Mouse (Mus musculus) cerebellum, postnatal 36 days (tissue): ENCODE measurements around the gene Gm37419.

Source experiments
- DNase-seq, 2 experiments: peaks; one replicate each; pipeline ENCODE4 v3.0.0; 2021 to 2022; ENCODE audit warnings: mixed read lengths in 2 of 2

Gene Gm37419

DNA sequence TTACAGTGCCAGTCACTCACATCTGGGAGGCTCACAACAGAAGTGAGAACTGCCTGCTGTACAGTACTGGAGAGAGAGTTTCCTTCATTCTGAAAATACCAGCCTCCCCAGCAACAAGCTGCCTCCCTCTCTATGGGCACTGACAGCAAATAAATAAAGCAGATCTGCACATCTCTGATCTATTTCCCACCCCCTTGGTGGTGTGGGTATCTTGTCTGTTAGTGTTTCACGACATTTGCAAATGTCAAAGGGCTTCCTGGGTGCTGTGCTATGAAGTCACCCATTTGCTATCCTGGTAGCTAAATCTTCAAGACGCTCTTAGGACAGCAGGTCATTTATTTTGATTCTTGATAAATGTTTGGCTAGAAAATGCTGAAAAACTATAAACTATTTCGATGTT lies 8.9 kb downstream of the Gm37419 start:
- DNase-seq = no peak

DNA sequence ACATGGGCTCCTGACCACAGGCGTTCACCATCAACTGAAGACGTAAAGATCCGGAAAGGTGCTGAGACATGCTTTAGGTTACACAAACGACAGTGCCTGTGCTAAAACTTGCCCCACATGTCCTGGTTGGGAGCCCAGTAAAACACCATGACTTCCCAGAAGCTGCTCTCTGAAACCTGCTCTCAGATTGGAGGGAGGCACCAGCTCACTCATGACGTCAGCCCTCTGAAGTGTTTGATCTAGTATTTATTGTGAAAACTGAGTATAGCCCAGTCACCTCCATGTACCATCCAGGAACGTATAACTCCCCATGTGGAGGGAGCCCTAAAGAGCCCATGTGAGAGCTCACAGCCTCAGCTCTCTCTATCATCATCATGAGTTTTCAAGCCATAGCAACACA lies 9.6 kb downstream of the Gm37419 start:
- no peak for DNase-seq

GRCm38 (mm10) chr16:24005928-24006327 lies 17.6 kb downstream of the Gm37419 start:
- no peak for DNase-seq

DNA sequence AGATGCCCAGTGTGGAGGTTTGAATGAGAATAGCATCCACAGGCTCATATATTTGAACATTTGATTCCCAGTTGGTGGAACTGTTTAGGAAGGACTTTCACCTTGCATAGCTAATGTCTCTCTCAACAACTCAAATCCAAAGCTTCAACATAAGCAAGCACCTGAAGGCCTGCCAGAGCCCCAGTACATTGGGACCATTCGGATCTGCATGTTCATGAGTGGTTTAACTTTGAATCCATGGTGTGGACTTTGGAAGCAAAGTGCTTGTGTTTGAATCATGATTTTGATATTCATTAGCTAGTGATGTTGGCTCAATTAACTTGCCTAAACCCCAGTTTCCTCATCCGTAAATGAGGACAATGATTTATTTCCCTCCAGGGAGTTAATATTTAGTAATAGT lies 21.6 kb downstream of the Gm37419 start:
- DNase-seq = no peak

- no peak for DNase-seq
Measured at GRCm38 (mm10) chr16:24011306-24011705, 23.0 kb downstream of the Gm37419 start.

DNA sequence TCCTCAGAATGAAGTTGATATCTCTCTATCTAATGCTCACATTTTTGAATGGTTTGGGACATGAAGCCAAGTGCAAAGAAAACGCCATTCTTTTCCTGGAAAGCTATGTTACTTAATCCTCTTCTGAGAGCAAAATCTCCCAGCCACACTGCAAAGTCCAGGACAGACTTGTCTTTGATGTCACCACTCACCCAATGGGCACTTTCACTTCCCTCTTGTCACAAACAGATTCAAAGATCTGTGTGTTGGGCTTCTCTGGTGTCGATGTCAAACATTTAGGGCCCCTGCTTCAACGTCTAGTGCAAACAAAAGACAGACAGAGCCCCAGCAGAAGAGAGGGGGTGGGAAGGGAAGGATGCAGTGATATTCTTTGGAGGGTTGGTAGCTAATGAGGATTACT lies 23.8 kb downstream of the Gm37419 start:
- DNase-seq = no peak

DNA sequence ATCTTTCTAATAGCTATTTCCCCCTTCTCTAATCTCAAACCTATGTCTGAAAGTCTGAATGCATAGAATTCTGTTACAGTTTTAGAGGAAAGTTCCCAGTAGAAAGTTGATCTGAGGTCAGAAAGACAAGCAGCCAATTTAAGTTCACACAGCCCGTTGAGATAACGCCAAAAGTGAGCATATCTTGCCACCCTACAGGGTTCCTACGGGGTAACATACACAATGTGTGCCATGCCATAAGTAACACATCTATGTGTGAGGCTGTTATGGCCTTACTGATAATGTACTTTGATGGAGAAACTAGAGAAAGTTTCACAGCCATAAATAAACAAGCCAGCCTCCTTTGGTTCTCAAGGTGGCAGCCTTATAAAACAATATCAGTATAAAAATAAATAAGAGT lies 26.1 kb downstream of the Gm37419 start:
- DNase-seq = no peak

DNA sequence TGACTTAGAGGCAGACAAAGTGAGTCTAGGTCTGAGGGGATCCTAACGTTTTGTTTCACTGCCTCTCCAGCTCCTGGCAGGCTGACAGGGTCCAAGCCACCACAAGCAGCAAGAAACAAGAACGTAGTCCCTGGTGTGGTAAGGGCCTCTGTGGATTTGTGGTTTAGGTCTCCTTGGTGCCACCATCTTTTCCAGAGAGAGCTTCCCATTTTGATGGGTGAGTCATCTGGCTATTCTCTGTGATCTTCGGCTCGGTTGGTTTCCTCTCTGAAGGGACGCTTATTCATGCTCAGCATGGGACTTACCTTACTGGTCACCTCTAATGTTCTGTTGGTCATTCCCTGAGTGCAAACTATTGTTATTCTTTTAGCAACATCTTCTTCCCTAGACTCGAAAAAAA lies 28.0 kb downstream of the Gm37419 start:
- no peak for DNase-seq

DNA sequence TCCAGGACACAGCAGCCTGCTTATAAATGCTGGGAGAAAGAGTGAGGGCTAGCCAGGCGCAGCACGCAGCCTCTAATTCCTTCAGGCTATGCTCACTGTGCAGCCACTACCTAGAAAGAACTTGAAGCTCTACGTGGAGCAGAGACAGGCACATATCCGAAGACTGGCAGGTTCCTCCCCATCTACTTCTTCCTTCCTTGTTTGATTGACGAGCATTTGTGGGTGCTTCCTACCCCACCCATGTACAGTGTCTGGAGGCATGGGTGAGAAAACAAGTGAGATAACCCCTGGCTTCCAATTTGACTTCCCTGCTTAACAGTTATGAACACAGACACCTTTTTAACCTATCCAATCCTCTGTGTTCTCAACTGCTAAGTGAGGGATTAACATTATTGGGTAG lies 28.5 kb downstream of the Gm37419 start:
- DNase-seq = no peak

GRCm38 (mm10) chr16:24021722-24022121 lies 33.4 kb downstream of the Gm37419 start:
- DNase-seq = no peak

DNA sequence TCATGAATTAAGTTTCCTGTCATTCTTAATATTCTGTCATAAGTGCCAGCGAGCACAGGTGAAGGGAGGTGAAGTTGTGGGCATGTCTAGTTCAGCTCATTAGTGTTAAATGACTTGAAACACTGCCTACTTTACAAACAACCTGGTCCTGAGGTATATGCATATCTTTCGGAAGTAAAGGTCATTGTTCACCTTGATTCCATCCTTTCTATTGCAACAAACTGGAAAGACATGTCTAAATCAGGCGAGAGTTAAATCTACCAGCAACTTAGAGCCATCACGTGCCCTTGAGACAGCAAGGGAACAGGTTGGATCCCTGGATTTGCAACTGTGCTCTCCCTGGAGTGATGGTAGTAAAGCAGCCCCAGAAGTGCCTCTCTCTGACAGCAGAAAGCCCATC lies 34.3 kb downstream of the Gm37419 start:
- no peak for DNase-seq

DNA sequence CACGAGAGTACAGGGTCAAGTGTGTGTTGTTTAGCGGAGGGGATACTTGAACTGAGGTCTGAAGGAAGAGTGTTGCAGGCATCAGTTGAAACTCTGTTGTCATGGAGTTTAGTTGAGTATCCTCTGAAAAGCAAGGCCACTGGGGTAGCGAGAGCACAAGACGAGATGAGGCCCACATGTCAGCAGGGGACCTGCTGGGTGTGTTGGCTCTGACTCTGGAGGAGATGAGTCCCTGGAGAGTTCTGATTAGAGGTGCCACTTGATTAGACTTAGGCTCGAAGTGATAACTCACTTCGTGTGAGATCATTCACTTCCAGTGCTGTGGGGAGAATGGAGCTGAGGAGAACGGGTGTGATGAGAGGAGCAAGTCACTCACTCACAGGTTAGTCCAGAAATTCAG lies 37.2 kb downstream of the Gm37419 start:
- DNase-seq = no peak

GRCm38 (mm10) chr16:24029965-24030672 lies 41.8 kb downstream of the Gm37419 start:
- DNase-seq = no peak

GRCm38 (mm10) chr16:24033259-24033658 lies 45.0 kb downstream of the Gm37419 start:
- no peak for DNase-seq

DNA sequence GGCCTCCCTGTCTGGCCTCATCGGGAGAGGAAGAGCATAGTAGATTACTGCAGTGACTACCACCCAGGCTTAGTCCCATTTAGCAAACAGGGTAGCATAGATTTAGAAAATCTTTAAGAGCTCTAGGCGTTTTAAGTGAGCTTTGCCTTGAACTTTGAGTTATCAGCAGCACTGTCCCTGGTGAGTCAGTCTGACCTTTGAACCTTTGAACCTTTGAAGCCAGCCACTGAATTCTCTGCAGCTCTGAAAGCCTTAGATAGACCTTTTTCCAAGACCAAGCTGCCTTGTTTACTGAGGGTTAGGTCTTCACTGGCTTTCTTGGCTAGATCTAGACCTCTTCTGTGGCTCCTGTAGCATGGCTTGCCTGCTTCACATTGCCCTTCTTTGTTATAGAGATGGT lies 46.2 kb downstream of the Gm37419 start:
- DNase-seq = no peak

DNA sequence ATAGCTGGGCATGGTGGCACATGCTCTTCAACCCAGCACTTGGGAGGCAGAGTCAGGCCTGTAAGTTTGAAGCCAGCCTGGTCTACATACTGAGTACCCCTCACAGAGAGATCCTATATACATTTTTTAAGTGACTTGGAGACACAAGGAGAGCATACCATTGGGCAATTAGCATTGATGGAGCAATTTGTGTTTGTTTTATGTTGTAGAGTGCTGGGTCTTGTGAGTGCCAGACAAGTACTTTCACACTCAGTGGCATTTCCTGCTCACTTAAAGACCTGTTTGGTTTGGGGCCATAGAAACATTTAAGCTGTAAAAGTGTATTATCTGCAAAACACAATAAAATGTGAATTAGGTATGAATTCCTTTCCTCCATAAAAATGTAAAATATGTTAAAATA lies 47.5 kb downstream of the Gm37419 start:
- no peak for DNase-seq

GRCm38 (mm10) chr16:24036398-24036797 lies 48.1 kb downstream of the Gm37419 start:
- DNase-seq = no peak
